ENCODE assay signal across 9 mouse cellular contexts in genomic region chr8:13529011-13529840, GRCm38 (mm10). TPM values are rescaled to one million over a fixed set of nuclear protein-coding genes. Genes with fewer than 3 reads are reported as not detected.
DNase-seq lines count a peak whose midpoint lies in the region; ATAC-seq and TF ChIP-seq lines count a peak whose summit lies in the region.
"Had no signal": no experiment of that assay in that cellular context is flagged by ENCODE, and none has a peak within 500 bp of the region (broad histone marks: within the 10 kb centered on the region; RNA-seq: fewer than 3 reads in every experiment).

No protein-coding gene starts in this region.

- no peak for DNase-seq in heart, adult 8-10 months (ENCODE audit: low spot score)
- DNase-seq in gastrocnemius, adult 18-20 months (ENCODE audit: low spot score) = peak; percentile 43
- peak; percentile 24 to 61 for DNase-seq in kidney, postnatal 25 days
- no peak for DNase-seq in ovary, postnatal 36 days (ENCODE audit: low spot score)
- DNase-seq in layer of hippocampus, adult 18-20 months (ENCODE audit: low spot score in 2 of 2) = no peak
- DNase-seq in left cerebral cortex, postnatal 14 days (ENCODE audit: low spot score in 2 of 2) = no peak

- peak overlapping the region; percentile 50; the same call in 1 of the 2 replicates for H3K9ac ChIP-seq in heart, embryonic 13.5 days

- intact Hi-C loops in left cerebral cortex, postnatal 14 days (cut with DNase I) = loop anchor here (5.0 kb wide), 1 partner anchor 37 kb away; the partner anchor contains the start of gene Gas6

- WGBS in heart, embryonic 13.5 days = 47% methylated on average over 15 of the region's 15 CpGs

- H3K4me1 ChIP-seq in heart, embryonic 13.5 days = peaks cover 45% of the 10 kb centered on the region

- TF ChIP-seq CTCF in C2C12 (IDR thresholded peaks at IDR 0.05; ENCODE audit: control insufficient read depth, insufficient read depth, insufficient read length) = no peak

- no peaks in the 10 kb centered on the region for H3K79me2 ChIP-seq in C2C12 (ENCODE audit: control insufficient read depth, insufficient read depth)

- H3K9me3 ChIP-seq in heart, embryonic 13.5 days = peaks cover 11% of the 10 kb centered on the region; the same call in 1 of the 2 replicates

- H3K27me3 ChIP-seq in heart, embryonic 13.5 days (replicated peaks) = peaks cover 17% of the 10 kb centered on the region; the same call in 1 of the 2 replicates
- H3K27me3 ChIP-seq in C2C12 (ENCODE audit: control insufficient read depth, insufficient read depth, insufficient read length) = peaks cover 5% of the 10 kb centered on the region

- no peak overlapping the region for H3K4me3 ChIP-seq in heart, embryonic 13.5 days
- no peak overlapping the region for H3K4me3 ChIP-seq in C2C12 (ENCODE audit: insufficient read depth, poor library complexity, severe bottlenecking)

- ATAC-seq in heart, embryonic 13.5 days (ENCODE audit: extremely low read depth, insufficient number of reproducible peaks, low FRiP score, low TSS enrichment) = 0 out of 2 replicates have a peak, but pooled peaks have one; percentile 23

- no peaks in the 10 kb centered on the region for H3K79me3 ChIP-seq in C2C12 (ENCODE audit: low read depth)

- H3K36me3 ChIP-seq in heart, embryonic 13.5 days = no peaks in the 10 kb centered on the region
- H3K36me3 ChIP-seq in C2C12 (ENCODE audit: control insufficient read depth, insufficient read depth) = no peaks in the 10 kb centered on the region

- H3K4me2 ChIP-seq in heart, embryonic 13.5 days = peak overlapping the region; percentile 24

- H3ac ChIP-seq in C2C12 (ENCODE audit: control insufficient read depth, insufficient read length, low read depth) = peak overlapping the region; percentile 23

- peak overlapping the region; percentile 81 for H3K27ac ChIP-seq in heart, embryonic 13.5 days (replicated peaks)

TF ChIP-seq in C2C12, 6 proteins besides CTCF, POLR2A, EP300 and RAD21:
- TF ChIP-seq MYOD1 (IDR thresholded peaks at IDR 0.05; ENCODE audit: control insufficient read depth, insufficient read length, low read depth) = peak; percentile 3
- peak; percentile 7 for TF ChIP-seq USF1 (IDR thresholded peaks at IDR 0.05; ENCODE audit: low read depth)
- TF ChIP-seq MAX (IDR thresholded peaks at IDR 0.05) = no peak
- TF ChIP-seq MYOG (IDR thresholded peaks at IDR 0.05; ENCODE audit: control insufficient read depth, extremely low read depth, insufficient read length) = no peak
- TF ChIP-seq FOSL1 (IDR thresholded peaks at IDR 0.05; ENCODE audit: insufficient read depth, low read length, poor library complexity, severe bottlenecking) = no peak
- TF ChIP-seq CEBPB (IDR thresholded peaks at IDR 0.05; ENCODE audit: low read depth) = no peak

RNA-seq across cellular contexts. Expression of gene 1700029H14Rik, which starts 33.0 kb away (rescaled TPM):
- not detected in 2 replicates for polyA plus RNA-seq in heart, embryonic 13.5 days (2015; fragmentation: Nextera tagmentation; extraction: Ambion mirVana)
- not detected for total RNA-seq in heart, adult 8-10 months (2022)
- polyA plus RNA-seq in C2C12 (2012; fragmentation: generic; extraction: Trizol) = not detected
- total RNA-seq in gastrocnemius, adult 18-20 months (2021) = not detected
- not detected for total RNA-seq in layer of hippocampus, adult 18-20 months (2021)
- total RNA-seq in left cerebral cortex, postnatal 14 days (2021) = not detected
- total RNA-seq: MEL had no signal

RNA-seq across cellular contexts. Expression of gene Gas6, which starts 34.9 kb away (rescaled TPM):
- 101 and 110 TPM in 2 replicates for polyA plus RNA-seq in heart, embryonic 13.5 days (2015; fragmentation: Nextera tagmentation; extraction: Ambion mirVana)
- 100 to 1,000 TPM; 113 to 140 (median 124) TPM for total RNA-seq in heart, adult 8-10 months (2022)
- polyA plus RNA-seq in C2C12 (2012; fragmentation: generic; extraction: Trizol) = 0.73 TPM
- 10 to 100 TPM; 68.0 to 69.5 TPM for total RNA-seq in gastrocnemius, adult 18-20 months (2021)
- 10 to 100 TPM; 84.0 to 95.1 TPM for total RNA-seq in layer of hippocampus, adult 18-20 months (2021)
- total RNA-seq in left cerebral cortex, postnatal 14 days (2021) = 100 to 1,000 TPM; 115 to 126 TPM
- total RNA-seq: MEL had no signal

Comparison
In these comparisons a context has a peak if more than half of its experiments do, and no peak if none do; other contexts are left out.
1. DNase-seq: peak in gastrocnemius, adult 18-20 months (single experiment) and kidney, postnatal 25 days (2 of 2); none in heart, adult 8-10 months (single experiment), ovary, postnatal 36 days (single experiment), layer of hippocampus, adult 18-20 months (0 of 2) and left cerebral cortex, postnatal 14 days (0 of 2).